Mouse (Mus musculus) C2C12 (cell line): ENCODE measurements at regions not wholly inside any gene's neighbourhood (a gene's known extent, or its start where the extent isn't known, plus 50 kb on each side); places are given as distances from the start of the nearest gene placed in this dataset.

ENCODE experiments used
- CEBPB ChIP-seq: IDR thresholded peaks from one replicate; pipeline ENCODE4 v1.6.1; 2011; ENCODE audit warnings: low read depth, mild to moderate bottlenecking, control low read depth, moderate library complexity
- CTCF ChIP-seq: IDR thresholded peaks from one replicate; pipeline ENCODE4 v1.5.1; 2011; ENCODE audit not compliant: control insufficient read depth, insufficient read depth, insufficient read length
- MYOG ChIP-seq: IDR thresholded peaks from one replicate; pipeline ENCODE4 v1.6.1; 2011; ENCODE audit not compliant: control insufficient read depth, insufficient read length; ENCODE audit errors: extremely low read depth
- USF1 ChIP-seq: IDR thresholded peaks from one replicate; pipeline ENCODE4 v1.6.1; 2011; ENCODE audit warnings: low read depth, mild to moderate bottlenecking, control low read depth, moderate library complexity

DNA sequence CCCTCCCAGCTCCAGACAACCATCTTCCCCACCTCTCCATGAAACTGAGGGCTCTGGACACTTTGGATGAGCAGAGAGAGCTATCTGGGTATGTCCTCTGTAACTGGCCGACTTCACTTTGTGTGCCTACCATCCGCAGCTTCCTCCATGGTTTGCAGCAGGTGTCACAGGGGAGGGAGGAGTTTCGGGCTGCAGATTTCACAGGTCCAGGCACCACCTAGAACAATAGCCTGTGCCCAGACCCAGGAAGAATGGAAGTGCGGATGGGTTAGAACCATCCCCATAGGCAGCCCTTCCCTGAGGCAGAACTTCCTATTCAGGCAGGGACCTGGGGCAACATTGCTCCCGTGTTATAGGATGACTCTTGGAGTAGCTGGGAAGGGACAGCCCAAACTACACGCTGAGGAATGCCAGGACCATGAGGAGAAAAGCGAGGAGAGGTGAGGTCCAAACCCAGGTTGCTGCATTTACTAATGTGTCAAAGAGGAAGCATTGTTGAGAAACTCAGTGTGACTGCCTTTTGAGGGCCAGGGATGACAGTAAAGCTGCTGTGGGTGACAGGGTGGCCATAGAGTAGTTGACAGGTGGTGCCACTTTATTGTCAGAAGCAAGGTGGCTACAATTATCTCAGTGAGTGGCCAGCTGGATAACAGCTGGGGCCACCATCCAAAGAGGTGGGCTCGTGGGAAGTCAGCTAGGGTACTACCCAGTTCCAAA, 51.8 kb upstream of the Klf13 start:
- no peak for TF ChIP-seq CTCF
- TF ChIP-seq USF1 = no peak
- TF ChIP-seq CEBPB = no peak
- TF ChIP-seq MYOG = no peak
